Comparison of ENCODE assay signal across 8 mouse cellular contexts in the genomic region with DNA sequence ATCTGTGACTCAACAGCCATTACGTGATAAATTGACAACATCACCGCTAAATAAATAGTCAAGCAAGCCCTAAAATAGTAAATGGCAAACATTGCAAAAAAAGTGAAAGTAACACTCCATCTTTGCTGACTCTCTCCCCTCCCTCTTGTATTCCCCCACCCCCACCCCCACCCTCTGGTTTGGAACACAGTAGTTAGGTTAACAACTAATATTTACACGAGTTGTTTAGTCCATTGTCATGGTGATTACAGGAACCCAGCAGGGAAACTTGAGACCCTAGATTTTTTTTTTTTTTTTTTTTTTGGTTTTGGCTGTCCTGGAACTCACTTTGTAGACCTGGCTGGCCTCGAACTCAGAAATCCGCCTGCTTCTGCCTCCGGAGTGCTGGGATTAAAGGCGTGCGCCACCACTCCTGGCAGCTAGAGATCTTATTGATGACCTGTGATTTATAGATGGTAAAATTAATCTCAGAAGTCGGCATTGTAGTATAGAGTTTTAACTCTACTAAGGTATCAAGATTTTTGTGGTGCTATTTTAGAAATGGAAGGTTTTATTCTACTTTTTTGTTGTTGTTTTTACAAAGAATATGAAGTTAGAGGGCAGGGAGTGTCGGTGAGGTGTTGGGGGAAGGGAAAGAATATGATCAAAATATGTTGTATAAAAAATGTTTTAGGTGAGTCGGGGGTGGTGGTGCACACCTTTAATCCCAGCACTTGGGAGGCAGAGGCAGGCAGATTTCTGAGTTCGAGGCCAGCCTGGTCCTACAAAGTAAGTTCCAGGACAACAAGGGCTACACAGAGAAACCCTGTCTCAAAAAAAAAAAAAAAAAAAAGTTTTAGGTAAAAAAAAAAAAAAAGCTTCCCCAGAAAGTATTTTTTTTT. TPM values are rescaled to one million over a fixed set of nuclear protein-coding genes. Genes with fewer than 3 reads are reported as not detected.
DNase-seq lines count a peak whose midpoint lies in the region; ATAC-seq and TF ChIP-seq lines count a peak whose summit lies in the region.

No protein-coding gene starts in this region.

- intact Hi-C loops in heart, postnatal 36 days (cut with DNase I), result loop anchor here (1.0 kb wide), 2 partner anchors 42 to 70 kb away; partner anchors contain the start of gene Hnrnpu

- no peak for DNase-seq in heart, postnatal 36 days
- DNase-seq in brain, embryonic 14.5 days (ENCODE audit: low read depth), result peak; percentile 6
- no peak for DNase-seq in hindbrain, embryonic 10.5 days (ENCODE audit: low spot score)
- peak; percentile 20 to 25 for DNase-seq in thymus, postnatal 36 days
- no peak for DNase-seq in ovary, postnatal 10 days (ENCODE audit: low spot score)
- DNase-seq in adrenal gland, postnatal 10 days, result no peak

- no peak for ATAC-seq in heart, embryonic 11.5 days (replicated peaks; ENCODE audit: insufficient number of reproducible peaks, low FRiP score, low TSS enrichment)
- no peak for ATAC-seq in liver, embryonic 16.5 days (ENCODE audit: low read depth)

- H3K27ac ChIP-seq in heart, embryonic 11.5 days (ENCODE audit: low read depth, low read length), result peak overlapping the region; percentile 100
- H3K27ac ChIP-seq in hindbrain, embryonic 10.5 days, result peak overlapping the region; percentile 100
- H3K27ac ChIP-seq in liver, embryonic 16.5 days (ENCODE audit: low read length), result peak overlapping the region; percentile 100

- no peak for TF ChIP-seq CTCF in brain, embryonic 14.5 days (IDR thresholded peaks at IDR 0.05; ENCODE audit: borderline replicate concordance, extremely low read depth, insufficient read depth, insufficient read length)

- no peaks in the 10 kb centered on the region for H3K27me3 ChIP-seq in heart, embryonic 11.5 days (ENCODE audit: control insufficient read depth, insufficient read depth, low read length)
- no peaks in the 10 kb centered on the region for H3K27me3 ChIP-seq in hindbrain, embryonic 10.5 days (ENCODE audit: insufficient read depth, poor library complexity, severe bottlenecking)
- H3K27me3 ChIP-seq in liver, embryonic 16.5 days (ENCODE audit: control insufficient read depth, insufficient read depth, low read depth, low read length), result no peaks in the 10 kb centered on the region

- H3K4me1 ChIP-seq in heart, embryonic 11.5 days (ENCODE audit: control insufficient read depth, insufficient read depth, low read length), result peaks cover 5% of the 10 kb centered on the region
- H3K4me1 ChIP-seq in hindbrain, embryonic 10.5 days (replicated peaks), result no peaks in the 10 kb centered on the region
- peaks cover 12% of the 10 kb centered on the region for H3K4me1 ChIP-seq in liver, embryonic 16.5 days (ENCODE audit: control insufficient read depth, low read depth, low read length)

- 66% methylated on average over 12 of the region's 12 CpGs for WGBS in heart, embryonic 11.5 days (ENCODE audit: insufficient replicate concordance)
- WGBS in hindbrain, embryonic 10.5 days, result 65% methylated on average over 12 of the region's 12 CpGs
- 58% methylated on average over 12 of the region's 12 CpGs for WGBS in liver, embryonic 16.5 days (ENCODE audit: insufficient replicate concordance)

- H3K9me3 ChIP-seq in heart, embryonic 11.5 days (replicated peaks; ENCODE audit: control insufficient read depth, low read length), result no peaks in the 10 kb centered on the region
- H3K9me3 ChIP-seq in hindbrain, embryonic 10.5 days, result no peaks in the 10 kb centered on the region
- no peaks in the 10 kb centered on the region for H3K9me3 ChIP-seq in liver, embryonic 16.5 days (replicated peaks; ENCODE audit: control insufficient read depth, low read length)

- no peak for TF ChIP-seq POLR2A in brain, embryonic 14.5 days (IDR thresholded peaks at IDR 0.05; ENCODE audit: borderline replicate concordance, extremely low read depth, insufficient read depth, insufficient read length, poor library complexity, severe bottlenecking)

- peak overlapping the region; percentile 72 for H3K4me3 ChIP-seq in heart, embryonic 11.5 days (ENCODE audit: low read depth, low read length)
- peak overlapping the region; percentile 73 for H3K4me3 ChIP-seq in hindbrain, embryonic 10.5 days
- peak overlapping the region; percentile 96 for H3K4me3 ChIP-seq in liver, embryonic 16.5 days (ENCODE audit: low read depth, low read length)

- peak overlapping the region; percentile 70 for H3K4me2 ChIP-seq in heart, embryonic 11.5 days
- H3K4me2 ChIP-seq in liver, embryonic 16.5 days (ENCODE audit: low read depth, low read length), result peak overlapping the region; percentile 83

- peak overlapping the region; percentile 99 for H3K9ac ChIP-seq in heart, embryonic 11.5 days (ENCODE audit: low read depth, low read length)
- H3K9ac ChIP-seq in liver, embryonic 16.5 days (ENCODE audit: low read depth, low read length), result peak overlapping the region; percentile 100

- H3K36me3 ChIP-seq in heart, embryonic 11.5 days (ENCODE audit: control insufficient read depth, insufficient read depth, low read length), result no peaks in the 10 kb centered on the region
- H3K36me3 ChIP-seq in hindbrain, embryonic 10.5 days, result no peaks in the 10 kb centered on the region
- no peaks in the 10 kb centered on the region for H3K36me3 ChIP-seq in liver, embryonic 16.5 days (ENCODE audit: control insufficient read depth, insufficient read depth)

RNA-seq across cellular contexts. Expression of gene Efcab2, which starts 1.1 kb away (rescaled TPM):
- 10.7 and 12.7 TPM in 2 replicates for polyA plus RNA-seq in heart, embryonic 11.5 days (2014; fragmentation: Nextera tagmentation; extraction: Ambion mirVana)
- total RNA-seq in heart, postnatal 36 days (2021), result 10 to 100 TPM; 77.4 to 81.4 TPM
- polyA plus RNA-seq in brain, embryonic 14.5 days (2012; rRNA removed), result 2.0 and 3.7 TPM in 2 replicates
- polyA plus RNA-seq in hindbrain, embryonic 10.5 days (2016; fragmentation: Nextera tagmentation; extraction: Ambion mirVana), result 7.0 and 7.9 TPM in 2 replicates
- polyA plus RNA-seq in liver, embryonic 16.5 days (2015; fragmentation: Nextera tagmentation; extraction: Ambion mirVana), result 1.9 TPM in 2 replicates
- 1 to 10 TPM; 2.8 to 4.6 TPM for total RNA-seq in adrenal gland, postnatal 10 days (2021)

Comparison
In these comparisons a context has a peak if more than half of its experiments do, and no peak if none do; other contexts are left out.
1. DNase-seq: peak in brain, embryonic 14.5 days (single experiment) and thymus, postnatal 36 days (2 of 2); none in heart, postnatal 36 days (0 of 2), hindbrain, embryonic 10.5 days (single experiment), ovary, postnatal 10 days (single experiment) and adrenal gland, postnatal 10 days (single experiment).
2. Peak in every context shown above with its lines, with median percentiles within 50 percentile points of each other: H3K27ac ChIP-seq and H3K4me3 ChIP-seq.